Mouse (Mus musculus): Measurements from ENCODE around the gene Foxe1. TPM values are rescaled to one million over a fixed set of nuclear protein-coding genes. Genes with fewer than 3 reads are reported as not detected.

The Foxe1 gene
- total RNA-seq (2021), result not detected
- long read RNA-seq, experiment 1, result 0 reads
- long read RNA-seq, experiment 2, result 0 reads

DNA sequence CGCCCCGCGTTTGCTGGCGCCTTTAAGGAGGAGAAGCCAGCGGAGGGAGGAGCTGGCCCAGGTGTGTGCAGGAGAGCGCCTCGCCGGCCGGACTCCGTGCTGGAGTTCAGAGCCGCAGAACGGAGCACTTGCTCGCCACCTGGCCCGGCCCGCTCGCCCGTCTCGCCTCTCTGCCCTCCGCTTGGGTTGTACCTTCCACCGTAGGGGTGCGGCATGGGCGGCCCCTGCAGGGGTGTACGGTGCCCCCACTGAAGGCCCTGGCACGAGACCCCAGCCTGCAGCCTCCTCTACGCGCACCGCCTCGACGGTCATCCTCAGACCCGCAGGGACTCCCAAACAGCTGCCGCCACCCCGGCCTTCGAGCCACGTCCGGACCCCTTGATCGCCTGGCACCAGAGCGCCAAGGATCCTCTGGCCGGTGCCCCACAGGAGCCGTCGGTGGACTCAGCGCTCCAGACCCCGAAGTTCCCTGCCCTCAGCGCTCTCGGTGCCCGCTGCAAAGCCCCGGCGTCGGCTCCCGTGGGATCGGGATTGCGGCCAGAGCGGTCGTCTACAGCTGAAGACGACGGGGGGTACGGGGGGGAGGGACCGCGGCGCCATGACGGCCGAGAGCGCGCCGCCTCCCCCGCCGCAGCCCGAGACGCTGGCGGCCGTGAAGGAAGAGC is at the start of gene Foxe1:
Foxe1 (plus strand) TSS at position 14 of the 665 bp plus-strand sequence.
- DNase-seq (ENCODE audit: low spot score in 2 of 2), result no peak

DNA sequence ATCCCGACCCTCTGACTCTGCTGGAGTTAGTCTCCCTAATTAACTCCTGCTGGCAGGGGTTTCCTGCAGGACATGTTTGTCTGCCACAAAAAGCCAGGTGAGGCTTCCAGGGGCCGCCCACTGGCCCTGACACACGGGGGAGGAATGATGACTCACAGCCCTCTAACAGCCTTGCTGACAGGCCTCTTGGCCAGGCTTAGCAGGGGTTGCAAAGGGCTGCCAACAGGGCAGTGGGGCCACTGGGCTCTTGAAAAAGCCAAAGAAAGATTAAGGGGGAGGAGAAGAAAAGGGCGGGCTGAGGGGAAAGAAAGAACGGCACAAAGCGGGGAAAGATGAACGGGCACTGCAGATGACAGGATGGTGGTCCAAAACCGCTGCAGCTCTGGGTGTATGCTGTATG is 39.3 kb upstream of the Foxe1 start:
- peak; percentile 35 to 58 for DNase-seq (ENCODE audit: low spot score in 2 of 2)

DNA sequence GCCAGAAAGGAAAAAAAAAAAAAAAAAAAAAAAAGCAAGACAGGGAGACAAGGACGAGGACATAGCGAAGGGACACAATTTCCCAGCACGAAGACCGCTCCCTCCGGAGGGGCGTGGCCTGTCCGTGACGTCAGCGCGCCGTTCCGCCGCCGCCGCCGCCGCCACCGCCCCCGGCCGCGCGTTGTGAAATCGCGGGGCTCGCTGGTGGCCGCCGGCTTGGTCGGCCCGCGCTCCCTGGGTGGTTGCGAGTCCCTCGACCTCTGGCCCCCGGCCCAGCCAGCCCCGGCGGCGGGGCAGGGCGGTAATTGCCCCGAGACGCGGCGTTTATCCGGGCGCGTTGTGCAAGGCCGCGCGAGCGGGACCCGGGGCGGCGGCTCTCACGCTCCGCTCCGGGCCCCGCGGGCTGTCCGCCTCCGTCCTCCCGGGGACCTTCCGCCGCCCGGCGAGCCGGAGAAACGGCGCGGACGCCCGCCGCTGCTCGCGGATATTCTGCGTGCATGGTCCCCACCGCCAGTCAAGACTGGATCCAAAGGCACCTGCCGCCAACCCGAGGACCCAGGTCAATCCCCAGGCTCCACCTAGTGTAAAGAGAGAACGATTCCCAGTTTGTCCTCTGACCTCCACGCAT is 38.5 kb upstream of the Foxe1 start:
- peak; percentile 65 to 67 for DNase-seq (ENCODE audit: low spot score in 2 of 2)

DNA sequence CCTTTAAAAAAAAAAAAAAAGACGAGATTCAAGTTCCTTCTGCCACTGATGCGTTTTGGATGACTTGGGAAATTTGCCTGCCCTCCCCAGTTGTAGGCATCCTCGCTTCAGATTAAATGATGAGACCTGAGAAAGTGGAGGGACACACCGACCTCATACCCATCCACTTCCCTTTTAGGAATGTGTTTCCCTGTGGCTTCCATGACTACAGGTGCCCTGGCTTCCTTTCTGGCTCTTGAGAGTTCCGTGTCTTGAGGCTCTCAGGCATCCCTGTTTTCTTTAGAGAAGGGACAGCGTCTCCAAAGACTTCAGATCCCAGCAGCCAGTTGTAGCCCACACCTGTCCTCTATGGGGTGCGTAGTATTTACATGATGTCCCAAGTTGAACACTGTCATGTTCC is 38.0 kb upstream of the Foxe1 start:
- DNase-seq (ENCODE audit: low spot score in 2 of 2), result no peak

DNA sequence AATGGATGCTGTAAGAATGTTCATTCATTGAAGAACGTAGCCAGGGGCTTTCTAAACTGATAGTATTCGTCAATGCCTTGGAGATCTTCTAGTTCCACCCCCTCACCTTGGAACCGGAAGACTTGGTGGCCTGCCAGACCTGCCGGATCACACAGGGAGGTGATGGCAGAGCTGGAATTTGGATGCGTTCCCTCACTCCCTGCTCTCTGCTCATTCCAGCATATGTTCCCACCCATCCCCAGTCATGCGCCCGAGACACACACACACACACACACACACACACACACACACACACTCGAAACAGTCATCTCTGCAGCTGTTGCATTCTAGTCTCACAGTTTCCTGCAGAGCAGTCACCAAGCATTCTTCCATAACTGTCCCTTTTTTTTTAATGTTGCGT is 36.1 kb upstream of the Foxe1 start:
- peak; percentile 28 to 51 for DNase-seq (ENCODE audit: low spot score in 2 of 2)

DNA sequence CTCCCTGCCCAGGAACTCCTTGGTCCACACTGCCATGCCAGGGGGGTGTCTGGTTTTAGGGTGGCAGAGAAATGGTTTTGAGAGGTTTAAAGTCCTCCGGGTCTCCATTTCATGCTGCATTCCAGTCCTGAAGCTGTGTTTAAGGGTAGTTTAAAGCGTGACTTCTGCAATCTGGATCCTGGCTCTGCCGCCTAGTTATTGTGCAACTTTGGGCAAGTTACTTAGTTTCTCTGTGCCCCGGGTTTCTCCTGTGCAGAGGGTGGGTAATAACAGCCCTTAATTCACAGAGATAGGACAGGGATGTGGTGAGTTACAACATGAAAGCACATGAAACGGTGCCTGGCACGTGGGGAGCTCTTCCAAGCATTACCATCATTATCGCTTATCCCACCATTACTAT is 35.5 kb upstream of the Foxe1 start:
- DNase-seq (ENCODE audit: low spot score in 2 of 2), result no peak

DNA sequence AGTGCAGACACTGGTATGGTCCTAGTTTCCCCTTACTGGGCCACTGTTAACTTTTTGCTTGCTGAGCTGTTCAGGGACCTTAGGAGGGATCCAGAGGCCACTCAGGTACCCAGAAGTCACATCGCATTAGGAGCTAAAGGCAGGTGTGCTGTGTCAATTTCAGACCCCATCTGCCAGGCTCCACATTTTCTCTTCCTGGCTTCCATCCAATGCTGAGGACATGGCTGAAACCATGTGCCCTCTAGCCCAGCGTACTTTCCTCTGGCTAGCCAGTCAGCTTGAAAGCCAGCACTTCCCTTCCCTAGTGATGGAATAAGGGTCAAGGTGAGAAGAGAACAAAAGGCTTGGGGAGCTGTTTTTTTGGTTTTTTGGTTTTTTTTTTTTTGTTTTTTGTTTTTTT is 31.8 kb upstream of the Foxe1 start:
- no peak for DNase-seq (ENCODE audit: low spot score in 2 of 2)

DNA sequence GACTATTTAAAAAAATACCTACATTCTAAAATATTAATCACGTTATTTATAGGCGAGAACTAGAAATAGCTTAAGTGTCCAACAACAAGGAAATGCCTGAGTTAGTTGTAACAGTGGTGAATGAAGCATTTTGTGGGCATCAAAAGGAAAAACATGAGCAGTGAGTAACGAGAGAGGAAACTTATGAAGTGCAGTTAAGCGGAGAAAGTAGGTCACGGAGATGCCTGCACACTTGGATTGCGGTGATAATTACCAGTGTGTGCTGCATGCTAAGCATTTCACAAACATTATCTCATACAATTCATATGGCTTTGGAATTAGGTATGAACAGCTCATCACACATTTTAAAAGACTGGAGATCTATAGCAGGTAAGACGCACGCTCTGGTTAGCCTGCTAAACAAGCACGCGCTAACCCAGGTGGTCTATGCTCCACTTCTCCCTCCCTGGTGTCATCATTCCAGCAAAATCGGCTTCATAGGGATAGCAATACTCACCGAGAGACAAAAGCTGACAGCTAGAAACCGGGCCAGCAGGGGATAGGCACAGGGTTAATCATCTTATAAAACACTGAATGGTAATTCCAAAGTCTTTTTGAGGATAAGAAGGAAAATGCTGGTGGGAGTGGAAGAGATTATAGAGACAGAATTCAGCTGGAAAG is 21.5 kb upstream of the Foxe1 start:
- DNase-seq (ENCODE audit: low spot score in 2 of 2), result no peak

DNA sequence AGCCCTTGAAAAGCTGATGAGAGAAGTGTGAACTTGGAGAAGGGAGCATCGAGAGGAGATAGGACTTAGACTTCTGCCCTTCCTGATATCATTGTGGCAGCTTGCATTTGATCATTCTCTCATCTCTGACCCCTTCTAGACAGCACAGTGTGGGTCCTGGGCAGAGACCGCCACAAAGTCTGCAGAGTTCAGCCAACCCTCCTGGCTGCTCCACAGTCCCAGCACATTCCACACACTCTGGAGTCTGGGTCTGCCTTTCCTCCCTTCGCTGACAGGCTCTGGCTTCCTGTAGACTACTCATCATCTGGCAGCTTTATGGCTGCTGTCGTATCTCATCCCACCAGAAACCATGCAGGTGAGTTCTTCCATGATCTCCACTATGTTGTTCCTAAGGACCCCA is 20.7 kb upstream of the Foxe1 start:
- no peak for DNase-seq (ENCODE audit: low spot score in 2 of 2)

DNA sequence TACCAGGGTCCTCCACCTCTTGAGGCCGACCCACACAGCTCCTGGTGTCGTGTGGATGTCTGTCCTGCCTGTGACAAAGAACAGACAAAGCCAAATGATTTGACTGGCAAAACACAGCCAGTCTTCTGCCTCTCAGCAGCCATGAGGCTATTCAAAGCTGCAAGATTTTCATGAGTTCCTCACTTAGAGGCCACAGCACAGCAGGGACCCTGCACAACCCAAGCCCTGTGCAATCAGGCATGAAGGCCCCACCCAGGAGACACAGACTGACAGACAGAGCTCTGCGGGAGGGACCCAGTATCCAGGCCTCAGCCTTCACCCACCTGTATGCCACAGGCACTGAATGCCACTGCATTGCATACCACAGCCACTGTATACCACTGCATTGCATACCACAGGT is 14.5 kb upstream of the Foxe1 start:
- no peak for DNase-seq (ENCODE audit: low spot score in 2 of 2)

DNA sequence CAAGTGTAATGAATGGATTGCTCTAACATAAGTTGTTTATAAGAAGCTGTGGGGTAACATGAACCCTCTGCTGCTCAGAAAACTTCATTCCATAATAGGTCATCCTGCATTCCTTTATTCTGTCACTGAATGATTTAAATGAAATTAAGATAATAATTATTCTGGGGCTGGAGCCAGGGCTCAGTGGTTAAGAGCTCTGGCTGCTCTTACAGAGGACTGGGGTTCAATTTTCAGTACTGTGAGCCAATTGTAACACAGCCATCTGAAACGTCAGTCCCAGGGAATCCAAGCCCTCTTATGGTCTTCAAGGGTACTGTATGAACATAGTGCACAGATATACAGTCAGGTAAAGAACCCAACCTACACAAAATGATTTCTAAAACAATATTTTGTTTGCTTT is 7.6 kb upstream of the Foxe1 start:
- no peak for DNase-seq (ENCODE audit: low spot score in 2 of 2)

DNA sequence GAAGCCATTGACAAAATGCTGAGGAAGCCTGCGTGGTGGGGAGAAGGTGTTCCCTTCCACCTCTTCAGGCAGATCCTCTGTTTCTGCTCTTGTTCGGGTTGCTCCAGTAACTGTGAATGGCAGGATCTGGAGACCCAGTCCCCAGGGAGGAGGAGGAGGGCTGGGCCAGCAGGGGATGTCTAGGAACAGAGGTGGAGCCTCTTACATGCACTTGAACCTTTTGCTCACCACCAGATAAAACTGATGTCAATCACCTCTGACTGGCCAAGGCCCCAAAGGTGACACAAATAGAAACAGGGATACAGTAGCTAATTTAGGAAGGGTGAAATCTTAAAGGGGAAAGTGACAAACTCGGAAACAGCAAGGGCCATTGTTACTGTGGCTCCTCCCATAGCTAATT is 5.4 kb upstream of the Foxe1 start:
- no peak for DNase-seq (ENCODE audit: low spot score in 2 of 2)

DNA sequence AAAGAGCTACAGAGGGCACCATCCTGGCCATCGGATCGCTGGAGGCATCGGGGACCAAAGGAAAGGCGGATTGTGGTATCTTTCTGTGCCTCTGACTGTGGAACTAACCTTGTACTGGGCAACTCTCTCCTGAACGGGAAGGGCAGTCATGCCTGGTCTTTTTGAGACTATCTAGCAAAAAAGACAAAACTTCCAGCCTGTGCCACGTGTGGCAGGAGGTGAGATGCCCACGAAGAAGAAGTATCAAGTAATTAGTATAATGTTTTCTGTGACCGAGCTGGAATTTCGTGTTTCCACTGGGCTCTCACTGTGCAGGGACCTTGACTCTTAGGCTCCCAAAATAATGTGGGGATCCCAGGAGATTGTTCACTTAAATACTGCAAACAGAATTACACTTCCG is 4.4 kb upstream of the Foxe1 start:
- DNase-seq (ENCODE audit: low spot score in 2 of 2), result no peak

DNA sequence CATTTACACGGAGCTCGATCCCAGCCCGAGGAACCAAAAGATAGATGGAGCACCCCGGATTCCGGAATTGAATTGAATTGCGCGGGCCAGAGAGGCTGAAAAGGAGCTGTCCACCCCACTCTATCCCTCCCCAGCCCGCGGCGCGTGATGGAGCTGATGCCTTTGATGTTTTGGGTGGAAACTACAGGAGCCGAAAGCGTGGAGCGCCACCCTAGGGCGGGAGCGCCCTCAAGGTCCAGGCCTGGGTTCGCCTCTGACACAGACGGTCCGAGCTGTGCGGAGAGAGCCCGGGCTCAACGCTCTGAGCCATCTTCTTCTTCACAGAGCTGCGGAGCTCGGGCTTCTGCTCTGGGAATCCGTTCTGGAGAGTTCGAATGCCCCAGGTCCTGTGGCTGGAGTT is 3.8 kb upstream of the Foxe1 start:
- no peak for DNase-seq (ENCODE audit: low spot score in 2 of 2)

DNA sequence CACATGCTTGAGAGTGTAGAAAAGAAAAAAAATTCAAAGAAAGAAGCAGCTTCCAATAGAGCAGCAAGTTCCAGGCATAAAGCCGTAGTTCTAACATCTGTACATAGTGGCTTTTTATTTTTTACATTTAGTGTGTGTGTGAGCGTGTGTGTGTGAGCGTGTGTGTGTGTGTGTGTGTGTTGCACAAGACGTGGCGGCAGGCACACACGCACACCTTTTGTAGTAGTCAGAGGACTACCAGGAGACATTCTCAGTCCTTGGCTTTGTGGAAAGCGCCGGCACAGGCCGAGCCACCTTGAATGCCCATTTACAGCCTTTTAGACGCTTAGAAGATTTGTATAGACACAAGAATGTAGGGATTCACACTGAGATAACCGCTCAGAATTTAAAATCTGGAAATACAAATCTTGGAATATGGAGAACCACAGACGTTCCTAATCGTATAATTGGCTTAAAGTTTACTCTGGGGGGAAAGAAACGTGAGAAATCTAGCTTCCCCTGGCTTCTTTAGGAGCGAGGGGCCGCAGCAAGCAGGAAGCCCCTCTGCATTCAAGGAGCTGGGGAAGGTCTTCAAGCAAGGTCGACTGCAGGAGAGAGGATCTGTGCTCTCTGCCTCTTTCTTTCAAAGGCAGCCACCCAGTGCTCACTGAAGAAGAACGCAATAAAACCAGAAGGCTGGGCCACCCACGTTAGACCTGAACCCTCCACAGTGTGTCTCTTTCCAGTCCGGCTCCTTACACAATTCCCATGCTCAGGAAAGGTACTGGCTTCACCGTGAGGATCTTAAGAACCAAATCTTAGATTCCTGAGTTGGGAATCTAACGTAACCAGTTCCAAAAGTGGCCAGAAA is 1.4 kb upstream of the Foxe1 start:
- no peak for DNase-seq (ENCODE audit: low spot score in 2 of 2)

DNA sequence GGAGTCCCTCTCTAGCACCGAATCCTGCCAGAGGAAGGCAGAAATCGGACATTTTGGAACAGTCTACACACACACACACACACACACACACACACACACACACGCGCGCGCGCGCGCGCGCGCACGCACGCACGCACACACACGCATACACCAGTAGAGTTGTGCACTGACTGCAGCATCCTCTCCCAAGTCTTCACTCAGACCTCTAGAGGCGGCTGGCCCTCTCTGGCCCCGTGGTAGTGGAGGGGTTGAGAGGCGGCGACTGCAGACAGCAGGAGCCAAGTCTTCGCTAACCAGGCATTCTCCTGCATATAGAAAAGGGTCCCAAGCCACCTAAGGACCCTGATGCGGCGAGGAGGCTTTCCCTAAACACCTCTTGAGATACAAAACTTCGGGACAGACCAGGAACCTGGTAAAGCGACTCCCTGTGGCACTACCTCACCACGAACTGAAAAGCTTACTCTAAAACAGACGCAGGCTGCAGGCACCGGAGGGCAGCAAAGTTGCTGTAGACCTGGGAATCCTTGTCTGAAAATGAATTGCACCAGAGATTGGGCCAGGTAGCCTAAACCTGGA is 610 bp upstream of the Foxe1 start:
- DNase-seq (ENCODE audit: low spot score in 2 of 2), result no peak

DNA sequence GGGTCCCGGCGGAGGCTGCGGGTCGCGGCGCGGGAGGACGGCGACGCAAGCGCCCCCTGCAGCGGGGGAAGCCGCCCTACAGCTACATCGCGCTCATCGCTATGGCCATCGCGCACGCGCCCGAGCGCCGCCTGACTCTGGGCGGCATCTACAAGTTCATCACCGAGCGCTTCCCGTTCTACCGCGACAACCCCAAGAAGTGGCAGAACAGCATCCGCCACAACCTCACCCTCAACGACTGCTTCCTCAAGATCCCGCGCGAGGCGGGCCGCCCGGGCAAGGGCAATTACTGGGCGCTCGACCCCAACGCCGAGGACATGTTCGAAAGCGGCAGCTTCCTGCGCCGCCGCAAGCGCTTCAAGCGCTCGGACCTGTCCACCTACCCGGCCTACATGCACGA is 879 bp downstream of the Foxe1 start:
- DNase-seq (ENCODE audit: low spot score in 2 of 2), result no peak

DNA sequence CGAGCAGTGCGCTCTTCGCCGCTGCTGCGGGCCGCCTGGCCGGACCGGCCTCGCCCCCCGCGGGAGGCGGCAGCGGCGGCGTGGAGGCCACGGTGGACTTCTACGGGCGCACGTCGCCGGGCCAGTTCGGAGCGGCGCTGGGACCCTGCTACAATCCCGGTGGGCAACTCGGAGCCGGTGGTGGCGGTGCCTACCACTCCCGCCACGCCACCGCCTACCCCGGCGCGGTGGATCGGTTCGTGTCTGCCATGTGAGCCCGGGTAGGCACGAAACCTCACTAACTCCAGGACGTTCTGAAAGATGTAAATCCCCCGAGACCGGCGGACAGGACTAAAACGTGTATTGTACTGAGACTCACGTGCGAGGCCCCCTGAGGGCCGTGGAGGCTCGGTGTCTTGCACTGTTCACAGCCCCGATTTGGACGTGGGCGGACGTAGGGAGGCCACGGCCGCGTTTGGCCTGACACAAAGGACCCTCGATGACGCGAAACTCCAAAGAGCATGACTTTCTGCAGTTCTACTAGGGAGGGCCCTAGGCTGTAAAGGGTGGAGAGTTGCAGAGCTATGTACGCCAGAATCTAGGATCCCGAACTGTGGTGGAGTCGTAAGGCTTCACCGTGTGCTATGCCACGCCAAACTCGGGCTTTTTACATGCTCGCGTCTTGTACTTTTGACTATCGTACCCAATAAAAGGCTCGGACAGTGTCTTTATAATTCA is 1.8 kb downstream of the Foxe1 start:
- no peak for DNase-seq (ENCODE audit: low spot score in 2 of 2)

DNA sequence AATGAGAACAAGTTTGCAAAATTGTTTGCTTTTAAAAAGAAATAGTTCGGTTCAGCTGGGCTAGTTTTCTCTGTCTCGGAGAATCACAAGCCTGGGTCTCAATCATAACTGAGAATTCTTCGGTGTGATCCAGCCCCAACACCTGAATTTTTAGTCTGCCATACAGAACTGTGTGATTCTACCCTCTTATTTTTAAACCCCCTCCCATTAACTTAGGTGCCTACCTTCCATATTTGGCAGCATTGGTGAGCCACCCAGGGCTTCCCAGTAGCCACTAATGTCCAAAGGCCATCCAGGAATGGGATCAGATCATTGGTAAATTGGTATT is 2.3 kb downstream of the Foxe1 start:
- DNase-seq (ENCODE audit: low spot score in 2 of 2), result no peak

DNA sequence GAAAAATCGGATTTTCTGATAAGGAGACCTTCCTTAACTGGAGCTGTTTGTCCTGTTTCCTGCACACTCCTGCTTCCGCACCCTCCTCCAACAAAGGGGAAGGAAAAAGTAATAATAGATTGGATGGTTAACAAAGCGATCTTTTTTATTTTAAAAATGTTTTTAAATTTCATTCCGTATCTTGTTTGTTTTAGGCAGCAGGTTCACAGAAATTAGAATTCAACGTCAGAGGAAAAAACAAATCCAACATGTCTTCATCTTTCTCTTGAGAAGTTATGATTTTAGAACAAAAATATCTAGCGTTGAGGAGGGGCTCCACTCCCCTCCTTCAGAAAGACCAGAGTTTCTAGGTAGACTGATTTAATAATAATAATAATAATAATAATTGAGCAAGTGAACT is 2.8 kb downstream of the Foxe1 start:
- no peak for DNase-seq (ENCODE audit: low spot score in 2 of 2)

DNA sequence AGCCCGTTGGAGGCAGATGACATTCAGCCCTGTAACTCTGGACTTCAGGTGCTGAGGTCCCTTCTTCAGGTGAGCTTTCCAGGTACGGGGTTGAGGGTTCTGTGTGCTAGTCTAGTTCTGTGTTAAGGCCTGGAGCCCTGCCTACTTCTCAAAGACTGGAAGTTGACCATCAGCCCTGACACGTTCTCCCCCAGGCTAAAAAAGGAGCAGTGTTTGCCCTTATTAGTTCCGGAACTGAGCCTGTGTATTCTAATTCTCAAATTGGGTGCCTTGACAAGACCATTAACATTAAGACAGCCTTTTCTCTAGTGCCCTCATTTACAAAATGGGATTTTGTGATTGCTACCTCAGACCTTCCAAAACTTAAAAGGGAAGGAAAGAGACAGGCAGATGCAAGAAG is 3.7 kb downstream of the Foxe1 start:
- DNase-seq (ENCODE audit: low spot score in 2 of 2), result no peak

Data from adrenal gland, postnatal 4 days (tissue).